Mouse (Mus musculus): ENCODE results near the gene Gabpb2. TPM values are rescaled to one million over a fixed set of nuclear protein-coding genes. Genes with fewer than 3 reads are reported as not detected.
"Not testable (repeated sequence)": the region's sequence is repeated elsewhere in the genome, so short reads cannot be mapped to it uniquely, and the experiment has no call there.

The Gabpb2 gene
- total RNA-seq, 4 experiments from 2014 or later: 21.4 to 40.8 (median 28.2) TPM

DNA sequence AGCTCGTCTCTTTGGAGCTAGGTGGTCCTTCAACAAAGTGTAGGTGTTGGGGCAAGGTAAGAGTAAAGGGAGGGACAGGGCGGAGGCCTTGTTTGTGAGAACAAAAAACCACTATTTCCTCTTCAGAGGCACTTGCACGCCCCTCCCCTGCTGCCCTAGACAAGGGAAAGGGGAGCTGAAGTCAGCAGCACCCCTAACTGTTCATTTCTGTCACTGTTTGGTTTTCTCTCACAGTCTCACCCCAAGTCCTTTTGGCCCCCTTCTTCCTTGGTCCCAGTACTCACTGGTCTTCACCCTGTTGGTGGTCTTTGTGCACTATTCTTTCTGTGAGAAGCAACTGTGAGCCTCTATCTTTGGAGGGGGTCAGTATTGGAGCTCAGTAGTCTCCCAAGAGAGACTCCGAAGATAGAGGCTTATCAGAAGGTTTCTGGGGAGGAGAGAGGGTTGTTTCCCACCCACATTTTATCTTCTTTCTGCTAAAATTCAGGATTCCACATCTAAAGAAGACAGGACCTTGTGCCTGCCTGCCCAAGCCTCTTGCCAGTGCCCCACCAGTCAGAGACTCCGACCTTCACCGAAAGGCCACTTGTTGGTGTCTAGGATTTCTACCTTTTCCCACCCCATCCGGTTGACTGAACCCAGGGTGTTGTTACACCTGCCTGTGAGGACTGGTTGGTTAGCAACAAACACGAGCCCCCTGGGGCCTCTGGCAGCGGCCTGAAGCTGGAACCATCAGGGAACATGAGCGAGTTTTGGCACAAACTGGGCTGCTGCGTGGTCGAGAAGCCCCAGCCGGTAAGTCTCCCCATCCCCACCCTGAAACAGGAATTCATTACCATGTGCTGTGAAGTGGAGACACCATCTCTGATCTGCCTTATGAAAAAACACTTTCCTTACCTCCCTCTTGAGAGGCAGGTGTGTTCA, 13.8 kb upstream of the Gabpb2 start, which contains the start of gene Mllt11:
Gene Mllt11, minus strand, starts transcription at position 874 of the 924 bp plus-strand sequence.
- no peak for DNase-seq

DNA sequence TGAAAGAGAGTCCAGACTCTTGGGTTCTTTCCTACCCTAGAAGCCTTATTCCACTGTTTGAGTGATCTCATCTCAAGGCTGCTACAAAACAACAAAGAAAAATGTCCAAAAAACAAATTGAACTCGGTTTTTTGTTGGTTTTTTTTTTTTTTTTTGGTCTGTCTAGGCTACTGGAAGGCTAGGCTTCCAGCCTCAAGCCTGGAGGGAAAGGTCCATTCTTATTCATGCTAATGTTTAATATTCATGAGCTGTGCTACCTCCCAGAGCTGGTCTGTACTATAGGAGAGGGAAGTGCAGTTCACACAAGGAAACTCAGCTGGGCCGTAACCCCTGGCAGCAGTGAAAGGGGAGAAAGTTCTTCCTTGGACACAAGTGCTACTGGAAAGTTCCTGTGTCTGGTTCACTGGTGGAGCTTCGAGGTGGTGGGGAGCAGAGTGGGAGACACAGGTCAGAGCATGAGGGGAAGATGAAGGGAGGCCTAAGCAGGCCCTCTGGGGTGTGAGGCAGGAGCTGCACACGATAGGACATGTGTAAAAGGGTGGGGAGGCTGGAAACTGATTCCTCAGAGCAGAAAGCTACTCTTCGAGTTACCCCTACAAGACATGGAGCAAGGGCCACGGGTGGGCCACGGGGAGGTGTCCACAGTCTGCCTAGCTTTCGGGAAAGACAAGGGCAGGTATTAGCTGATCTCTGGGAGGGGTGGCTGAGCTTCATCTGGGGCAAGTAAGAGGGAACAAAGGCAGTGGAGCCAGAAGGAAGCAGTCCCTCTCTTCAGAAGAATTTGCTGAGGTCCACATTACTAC, 13.0 kb upstream of the Gabpb2 start:
- DNase-seq: no peak

DNA sequence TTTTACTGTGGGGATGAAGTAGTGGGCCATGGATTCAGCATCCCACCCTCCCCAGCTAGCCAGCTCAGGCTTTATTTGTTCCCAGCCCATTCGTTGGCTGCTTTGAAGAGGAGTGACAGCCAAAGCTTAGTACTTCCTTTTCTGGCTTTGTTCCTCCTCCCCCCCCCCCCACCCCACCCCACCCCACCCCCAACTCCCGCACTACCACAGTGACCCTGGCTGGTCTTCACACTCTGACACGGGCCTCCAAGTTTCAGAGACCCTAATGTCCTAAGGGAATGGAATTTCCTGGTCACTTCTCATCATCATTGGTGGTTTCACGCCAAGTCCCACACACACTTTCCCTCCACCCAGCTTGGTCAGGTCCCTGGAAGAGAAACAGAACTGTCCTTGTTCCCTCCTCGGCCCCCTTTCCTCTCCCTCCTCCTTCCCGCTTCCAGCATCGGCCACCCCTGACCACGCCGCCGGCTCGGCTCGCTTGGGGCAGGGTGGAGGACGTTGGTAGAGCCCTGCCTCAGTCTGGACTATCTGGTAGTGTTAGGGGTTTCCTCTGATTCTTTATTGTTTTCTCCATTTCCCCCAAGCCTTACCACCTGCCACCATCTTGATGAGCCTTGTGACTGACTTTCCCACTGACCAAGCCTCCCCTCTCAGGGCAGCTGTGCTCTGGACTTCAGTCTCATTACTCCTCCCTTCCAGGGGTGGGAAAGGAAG, 12.2 kb upstream of the Gabpb2 start:
- no peak for DNase-seq

DNA sequence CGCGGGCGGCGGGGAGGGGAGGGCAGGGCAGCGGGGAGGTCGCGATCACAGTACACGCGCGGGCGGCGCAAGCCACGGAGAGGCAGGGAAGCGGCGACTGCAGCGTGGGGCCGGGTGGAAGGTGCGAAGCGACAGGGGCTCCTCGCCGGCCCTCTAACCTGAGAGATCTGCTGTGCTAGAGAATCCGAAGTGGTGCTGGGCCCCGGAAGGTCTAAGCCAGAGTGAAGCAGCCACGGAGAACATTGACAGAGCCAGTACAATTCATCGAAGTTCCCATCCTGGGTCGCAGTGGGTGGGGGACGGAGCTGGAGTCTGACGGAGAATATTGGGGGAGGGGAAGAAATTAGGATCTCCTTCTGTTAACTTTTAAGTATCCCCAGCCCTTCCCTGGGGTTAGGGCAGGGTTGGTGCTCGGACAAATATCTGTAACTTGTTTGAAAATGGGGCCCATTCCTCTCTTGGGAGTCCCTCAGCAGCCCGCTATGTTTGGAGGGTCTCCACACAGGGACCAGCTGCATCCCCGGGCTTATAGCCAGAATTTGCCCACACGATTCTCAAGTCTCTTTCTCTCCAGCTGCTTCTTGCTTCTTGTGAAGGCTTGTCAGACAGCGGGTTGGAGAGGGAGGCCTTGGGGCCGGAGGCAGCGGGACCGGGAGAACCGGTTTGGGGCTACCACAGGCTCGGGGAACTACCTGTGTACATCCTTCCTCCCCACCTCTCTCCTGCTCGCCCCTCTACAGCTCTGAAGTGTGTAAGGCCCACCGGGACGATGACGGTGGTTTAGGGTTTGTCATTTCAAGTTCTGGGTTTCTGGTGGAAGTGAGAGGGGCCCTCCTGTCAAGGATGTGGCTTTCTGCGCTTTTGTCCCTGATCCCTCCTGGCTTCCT, 11.4 kb upstream of the Gabpb2 start:
- peak; percentile 42 for DNase-seq

DNA sequence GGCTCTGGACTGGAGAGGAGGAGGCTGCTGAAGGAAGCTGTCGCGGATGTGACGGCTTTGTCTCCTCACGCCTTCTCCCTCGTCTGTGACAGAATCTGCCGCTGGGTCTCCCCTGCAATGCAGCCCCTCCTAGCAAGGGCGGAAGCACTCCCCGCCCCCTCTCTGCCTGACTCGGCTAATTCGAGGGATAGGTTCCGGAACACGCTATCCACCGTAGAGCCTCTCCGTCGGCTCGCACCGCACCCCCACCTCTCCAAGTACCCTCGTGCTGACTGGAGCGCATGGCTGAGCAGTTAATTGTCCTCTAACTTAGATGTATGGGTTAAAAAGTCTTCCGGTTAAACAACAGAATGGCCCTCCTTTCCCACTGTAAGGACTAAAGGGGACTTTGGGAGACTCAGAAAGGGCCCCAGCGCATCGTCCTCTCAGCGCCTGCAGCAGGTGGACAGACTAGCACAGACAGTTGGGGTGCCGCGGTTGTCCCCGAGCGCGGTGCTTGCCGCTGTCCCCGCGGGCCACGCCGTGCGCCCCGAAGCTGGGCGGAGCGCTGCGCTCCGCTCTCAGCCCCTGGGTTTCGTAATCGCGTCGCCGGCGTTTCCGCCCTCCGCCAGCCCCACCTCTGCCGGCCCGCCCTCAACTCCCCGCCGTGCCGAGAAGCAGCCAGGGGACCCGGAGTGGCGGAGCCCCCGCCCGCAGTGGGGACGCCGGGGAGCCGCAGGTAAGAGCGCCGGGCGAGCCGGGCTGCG, 10.6 kb upstream of the Gabpb2 start, which contains the start of gene Cdc42se1:
Gene Cdc42se1, plus strand, starts transcription at position 585 of the 746 bp plus-strand sequence.
- peak; percentile 84 for DNase-seq

DNA sequence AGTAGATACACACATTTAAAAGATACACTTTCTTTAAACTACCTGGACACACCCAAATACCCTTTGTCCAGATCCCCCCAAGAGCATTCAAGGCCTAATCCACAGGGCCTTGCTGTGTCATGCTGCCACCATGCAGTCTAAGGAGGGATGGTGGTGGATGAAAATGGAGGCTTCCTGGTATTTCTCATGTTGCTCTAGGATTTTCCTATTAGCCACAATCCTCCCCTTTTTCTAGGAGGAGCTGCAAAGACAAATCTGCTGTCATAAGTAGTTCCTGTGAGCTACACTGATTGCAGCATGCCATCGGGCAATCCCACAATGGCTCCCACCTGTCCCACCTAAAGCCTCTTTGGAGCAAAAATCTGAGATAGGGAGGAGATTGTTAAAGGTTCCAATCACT, 9.5 kb upstream of the Gabpb2 start:
- DNase-seq: no peak

DNA sequence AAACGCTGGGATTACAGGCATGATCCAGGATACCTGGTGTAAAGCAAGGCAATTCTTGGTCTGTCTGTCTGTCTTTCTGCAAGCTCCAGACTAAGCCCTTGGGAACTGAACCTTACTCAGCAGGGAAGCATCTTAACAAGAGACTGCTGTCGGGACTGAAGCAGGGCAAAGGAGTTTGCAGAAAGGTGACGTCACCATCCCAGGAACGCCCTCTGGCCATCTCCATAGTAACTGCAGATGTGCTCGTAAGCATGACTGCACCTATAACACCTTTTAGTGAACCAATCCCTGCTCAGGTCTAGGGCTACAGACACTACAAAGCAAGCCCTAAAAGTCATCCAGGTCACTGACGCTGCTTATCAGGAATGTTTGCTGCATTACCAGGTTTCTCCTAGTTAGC, 6.6 kb upstream of the Gabpb2 start:
- DNase-seq: no peak

DNA sequence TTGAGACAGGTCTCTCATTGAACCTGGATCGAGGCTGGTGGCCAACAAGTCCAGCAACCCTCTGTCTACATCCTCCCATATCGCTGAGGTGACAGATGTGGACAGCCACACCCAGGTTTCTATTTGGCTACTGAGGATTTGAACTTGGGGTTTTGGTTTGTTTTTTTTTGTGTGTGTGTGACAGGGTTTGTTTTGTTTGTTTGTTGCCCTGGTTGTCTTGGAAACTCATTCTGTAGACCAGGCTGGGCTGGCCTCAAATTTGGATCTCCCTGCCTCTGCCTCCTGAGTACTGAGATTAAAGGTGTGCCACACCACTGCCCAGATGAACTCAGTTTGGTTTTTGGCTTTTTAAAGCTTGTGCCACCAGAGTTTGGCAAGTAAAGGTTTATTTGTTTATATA, 5.3 kb upstream of the Gabpb2 start:
- DNase-seq: no peak

DNA sequence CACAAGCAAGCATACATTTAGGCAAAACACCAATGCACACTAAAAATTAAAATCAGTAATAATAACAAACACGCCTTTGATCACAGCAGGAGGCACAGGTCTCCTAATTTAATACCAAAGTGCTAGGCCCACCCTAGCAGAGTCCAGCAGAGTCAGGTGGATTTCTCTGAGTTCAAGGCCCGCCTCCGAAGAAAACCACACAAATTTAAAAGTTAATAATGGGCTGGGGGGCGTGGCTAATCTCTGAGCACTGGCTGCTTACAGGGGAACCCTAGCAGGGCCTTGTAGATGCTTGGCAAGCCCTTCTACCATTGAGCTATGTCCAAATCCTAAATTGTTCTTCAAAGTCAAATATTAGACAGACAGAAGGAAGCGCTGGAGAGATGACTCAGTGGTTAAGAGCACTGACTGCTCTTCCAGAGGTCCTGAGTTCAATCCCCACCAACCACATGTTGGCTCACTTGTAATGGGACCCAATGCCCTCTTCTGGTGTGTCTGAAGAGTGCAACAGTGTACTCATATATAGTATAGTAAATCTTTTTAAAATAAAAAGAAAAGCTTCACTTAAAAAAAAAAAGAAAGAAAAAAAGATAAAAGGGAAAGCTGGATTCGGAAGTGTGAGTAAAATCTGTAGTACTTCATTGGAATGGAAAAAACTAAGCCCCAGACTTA, 886 bp upstream of the Gabpb2 start:
- DNase-seq: no peak

DNA sequence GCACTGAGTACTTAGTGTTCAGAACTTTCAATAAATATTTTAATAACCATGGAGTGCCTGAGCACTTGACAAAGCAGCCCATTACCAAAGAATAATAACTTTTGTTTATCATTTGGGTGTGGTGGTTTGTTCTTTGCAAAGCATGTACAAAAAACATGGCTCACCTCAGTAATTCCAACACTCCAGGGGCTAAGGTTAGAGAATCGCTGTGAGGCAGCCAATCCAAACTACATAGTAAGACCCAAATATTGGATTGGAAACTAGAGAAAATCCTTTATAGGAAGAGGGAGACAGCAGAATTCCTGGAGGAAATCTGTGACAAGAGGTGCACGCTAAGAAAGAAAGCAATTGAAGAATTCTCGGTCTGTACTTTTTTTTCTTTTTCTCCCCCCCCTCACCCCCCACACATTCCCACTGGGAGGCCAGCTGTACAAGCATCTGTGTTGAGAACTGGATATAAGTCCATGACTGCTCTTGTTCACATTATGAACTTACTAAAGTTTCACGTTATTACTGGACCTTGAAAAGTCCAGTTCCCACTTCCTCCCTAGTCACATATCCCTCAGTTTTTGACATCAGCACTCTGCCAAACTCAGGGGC, 961 bp downstream of the Gabpb2 start:
- no peak for DNase-seq

DNA sequence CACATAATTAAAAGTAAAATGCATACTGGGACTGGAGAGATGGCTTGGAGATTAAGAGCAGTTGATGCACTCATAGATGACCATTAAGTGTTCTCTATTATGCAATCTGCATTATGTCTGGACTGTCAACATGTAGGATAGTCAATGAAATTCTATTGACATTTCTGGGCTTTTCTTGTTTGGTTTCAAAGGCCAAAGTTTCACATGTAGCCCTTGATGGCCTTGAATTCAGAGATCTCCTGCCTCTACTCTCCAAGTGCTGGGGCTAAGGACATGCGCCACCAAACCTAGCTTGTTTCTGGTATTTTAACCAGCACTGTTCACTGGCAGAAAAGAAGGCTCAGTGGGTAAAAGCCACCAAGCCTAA, 4.1 kb downstream of the Gabpb2 start:
- no peak for DNase-seq

DNA sequence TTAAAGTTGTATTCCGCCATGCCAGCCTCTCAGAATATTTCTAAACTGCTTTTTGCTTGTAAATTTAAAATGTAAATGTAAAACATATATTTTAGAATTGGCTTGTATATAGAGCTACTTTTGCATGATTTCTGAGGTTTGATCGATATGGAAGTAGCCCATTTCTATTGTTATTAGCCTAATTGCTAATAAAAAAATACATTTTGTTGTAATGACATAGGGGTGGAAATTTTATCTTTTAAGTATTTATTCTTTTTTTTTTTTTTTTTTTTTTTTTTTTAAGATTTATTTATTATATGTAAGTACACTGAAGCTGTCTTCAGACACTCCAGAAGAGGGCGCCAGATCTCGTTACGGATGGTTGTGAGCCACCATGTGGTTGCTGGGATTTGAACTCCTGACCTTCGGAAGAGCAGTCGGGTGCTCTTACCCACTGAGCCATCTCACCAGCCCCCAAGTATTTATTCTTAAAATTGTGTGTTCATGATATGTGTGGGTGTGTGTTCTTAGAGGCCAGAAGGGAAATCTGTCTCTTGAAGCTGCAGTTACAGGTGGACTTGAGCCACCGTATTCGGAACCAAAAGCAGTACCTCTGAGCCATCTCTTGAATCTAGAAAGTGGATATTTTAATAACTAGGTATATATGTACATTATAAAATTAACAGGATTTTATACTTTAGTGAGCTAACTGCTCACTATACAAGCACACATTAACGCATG, 4.7 kb downstream of the Gabpb2 start:
- not testable (repeated sequence) for DNase-seq

DNA sequence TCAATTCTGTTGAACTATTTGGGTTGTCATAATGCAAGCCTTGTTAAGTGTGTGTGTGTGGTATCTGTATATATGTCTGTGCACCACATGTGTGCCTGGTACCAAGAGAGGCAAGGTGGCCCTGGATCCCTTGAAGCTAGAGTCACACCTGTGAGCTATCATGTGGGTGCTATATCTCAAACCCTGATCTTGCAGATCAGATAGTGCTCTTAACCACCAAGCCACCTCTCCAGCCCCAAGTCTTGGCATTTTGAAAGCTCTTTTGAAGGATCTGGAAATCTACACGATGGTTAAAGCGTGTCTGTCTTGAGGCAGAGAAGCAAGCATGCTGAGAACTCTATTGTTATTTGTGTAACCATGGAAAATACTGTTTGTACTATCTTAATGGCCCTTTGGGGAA, 7.1 kb downstream of the Gabpb2 start:
- DNase-seq: no peak

DNA sequence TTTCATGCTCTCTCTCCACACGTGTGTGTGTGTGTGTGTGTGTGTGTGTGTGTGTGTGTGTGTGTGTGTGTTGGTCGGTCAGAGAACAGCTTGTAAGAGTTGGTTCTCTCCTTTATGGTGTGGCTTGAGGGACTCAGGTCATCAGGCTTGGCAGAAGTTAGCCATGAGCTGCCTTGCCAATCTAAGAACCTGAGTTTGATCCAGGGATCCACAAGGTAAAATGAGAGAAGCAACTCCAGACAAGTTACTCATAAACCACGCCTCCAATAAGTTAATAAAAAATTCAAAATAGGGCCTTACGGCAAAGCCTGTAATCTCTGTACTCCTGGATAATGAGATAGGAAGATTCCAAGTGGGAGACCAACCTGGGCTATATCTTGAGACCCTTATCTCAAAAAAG, 9.4 kb downstream of the Gabpb2 start:
- DNase-seq: no peak

DNA sequence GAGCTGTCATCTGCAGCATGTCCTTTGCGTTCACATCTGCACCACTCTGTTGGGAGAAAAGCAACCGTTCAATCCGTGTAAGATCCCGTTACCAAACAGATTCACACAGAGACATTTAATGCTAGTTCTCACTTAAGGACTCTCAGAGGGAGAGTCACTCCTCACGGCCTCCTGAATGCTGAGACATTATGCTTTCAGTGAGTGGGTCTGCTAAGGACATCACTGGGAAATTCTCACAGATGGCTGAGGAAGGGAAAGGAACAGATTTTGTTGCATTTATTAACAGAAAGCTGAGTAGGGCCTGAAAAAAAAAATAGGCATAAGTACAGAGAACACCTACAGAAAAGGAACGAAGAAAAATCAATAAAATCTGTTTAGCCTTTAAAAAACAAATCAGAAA, 13.8 kb downstream of the Gabpb2 start:
- DNase-seq: no peak

DNA sequence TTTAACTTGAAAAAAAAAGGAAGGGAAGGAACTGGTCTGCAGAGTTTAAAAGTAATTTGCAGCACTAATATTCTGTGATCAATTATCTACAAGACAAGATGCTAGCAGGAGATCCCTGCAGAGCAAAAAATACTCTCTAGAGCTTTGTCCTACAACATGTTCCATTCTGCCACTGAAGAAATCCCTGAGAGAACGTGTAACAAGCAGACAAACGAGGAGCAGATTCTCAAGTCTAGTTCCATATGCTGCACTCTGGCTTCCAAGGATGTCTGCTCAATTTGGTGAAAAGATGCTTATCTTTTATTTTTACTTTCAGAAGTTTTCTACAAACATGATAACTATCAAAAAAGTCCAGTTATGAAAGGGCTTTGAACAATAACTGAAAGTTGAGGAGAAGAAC, 17.2 kb downstream of the Gabpb2 start:
- no peak for DNase-seq

DNA sequence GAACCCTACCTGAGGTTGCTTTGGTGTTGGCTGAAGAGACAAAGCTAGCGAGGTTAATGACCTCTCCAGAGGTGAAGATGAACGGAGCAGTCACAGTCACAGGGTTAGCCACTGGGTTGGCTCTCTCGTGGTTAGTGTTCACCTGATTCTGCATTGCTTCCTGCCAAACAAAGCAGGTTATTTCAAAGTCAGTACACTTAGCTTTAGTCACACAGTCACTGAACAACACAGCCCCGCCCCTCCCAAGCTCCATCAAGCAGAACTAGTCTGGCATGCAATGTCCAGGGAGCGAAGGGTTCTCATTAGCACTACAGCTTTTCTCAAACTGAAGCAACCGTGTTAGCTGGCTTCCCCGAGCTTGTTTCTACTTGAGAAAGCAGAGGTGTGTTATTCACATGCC, 17.6 kb downstream of the Gabpb2 start:
- DNase-seq: no peak

DNA sequence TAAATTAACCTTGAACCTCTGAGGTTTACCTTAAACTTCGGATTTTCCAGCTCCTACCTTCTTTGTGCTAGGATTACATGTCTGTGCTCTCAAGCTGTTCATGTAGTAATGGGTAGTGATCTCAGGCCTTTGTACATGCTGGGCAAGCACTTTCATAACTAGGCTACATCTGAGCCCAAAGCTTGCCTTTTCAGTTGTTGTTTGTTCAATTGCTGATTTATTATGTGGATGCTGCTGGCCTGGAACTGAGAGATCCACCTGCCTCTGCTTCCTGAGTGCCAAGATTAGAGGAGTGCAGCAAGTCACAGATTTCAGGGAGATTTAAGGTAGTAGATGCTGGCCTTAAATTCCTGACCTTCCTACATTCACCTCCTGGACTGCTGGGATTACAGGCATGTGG, 18.6 kb downstream of the Gabpb2 start:
- no peak for DNase-seq

DNA sequence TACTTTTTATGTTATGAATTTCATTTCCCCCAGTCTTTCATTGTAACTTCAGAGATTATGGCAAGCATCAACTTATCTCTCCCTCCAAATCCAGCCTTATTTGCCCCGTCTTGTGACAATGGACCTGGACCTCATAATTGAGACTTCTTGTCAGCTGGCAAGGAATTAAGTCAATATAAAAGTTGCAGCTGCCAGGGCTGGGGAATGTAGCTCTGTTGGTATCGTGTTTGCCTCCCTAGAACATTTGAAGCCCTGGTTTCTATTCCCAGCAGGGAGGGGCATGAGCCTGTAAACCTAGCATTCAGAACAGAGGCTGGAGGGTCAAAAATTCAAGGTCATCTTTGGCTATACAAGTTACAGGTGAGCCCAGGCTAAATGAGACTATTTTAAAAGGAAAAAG, 21.9 kb downstream of the Gabpb2 start:
- no peak for DNase-seq

All from adrenal gland, adult 8-10 months (tissue).